ENCODE assay signal across 8 mouse cellular contexts in the genomic region with DNA sequence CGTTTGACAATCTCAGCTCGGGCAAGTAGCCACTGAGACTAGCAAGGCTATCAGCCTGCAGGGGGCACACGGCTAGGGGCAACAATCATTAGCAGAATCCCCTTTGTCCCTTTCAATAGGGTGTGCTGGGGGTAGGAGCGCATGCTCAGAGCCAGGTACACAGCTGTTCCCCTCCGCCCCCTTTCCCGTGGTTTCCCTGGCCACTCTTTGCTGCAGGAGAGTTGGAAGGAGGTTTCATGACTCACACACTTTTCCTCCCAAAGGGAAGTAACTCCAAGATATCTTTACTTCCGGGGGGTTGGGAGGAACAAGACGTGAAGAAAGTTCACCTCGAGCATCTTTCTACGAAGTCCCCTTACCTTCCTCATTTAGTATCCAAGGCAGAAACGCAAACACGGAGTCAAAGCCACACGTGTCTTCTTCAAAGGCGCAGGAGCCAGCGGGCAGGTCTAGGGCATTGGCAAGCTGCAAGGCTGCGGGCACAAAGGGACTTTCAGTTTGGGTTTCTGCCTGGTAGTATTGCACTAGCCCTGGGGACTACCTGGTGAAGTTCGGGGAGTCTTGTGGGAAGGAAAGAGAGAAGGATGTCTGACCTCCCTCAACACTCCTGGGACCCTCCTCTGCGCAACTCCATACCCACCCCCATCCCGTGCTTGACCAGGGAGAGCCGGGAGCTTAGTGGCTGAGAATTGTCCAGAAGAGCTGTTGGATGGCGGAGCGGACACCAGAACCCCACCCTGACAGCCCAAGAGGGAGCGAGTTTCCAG. TPM values are rescaled to one million over a fixed set of nuclear protein-coding genes. Genes with fewer than 3 reads are reported as not detected.
DNase-seq lines count a peak whose midpoint lies in the region; ATAC-seq and TF ChIP-seq lines count a peak whose summit lies in the region.

No protein-coding gene starts in this region.

- H3K4me1 ChIP-seq in cortical plate, adult 2 months (ENCODE audit: control insufficient read depth, insufficient read depth, low read length), result no peaks in the 10 kb centered on the region
- H3K4me1 ChIP-seq in kidney, postnatal 0 days (replicated peaks; ENCODE audit: insufficient read depth, low read length), result no peaks in the 10 kb centered on the region; the same call in 1 of the 2 replicates

- 0 out of 2 replicates have a peak, but pooled peaks cover 3% of the 10 kb centered on the region for H3K27me3 ChIP-seq in kidney, postnatal 0 days (ENCODE audit: insufficient read depth, low read length)

- 0 out of 2 replicates have a peak, but pooled peaks cover under 1% of the 10 kb centered on the region for H3K9me3 ChIP-seq in kidney, postnatal 0 days (replicated peaks; ENCODE audit: low read length)

- H3K27ac ChIP-seq in cortical plate, adult 2 months (ENCODE audit: insufficient read depth, low read length), result no peak overlapping the region
- H3K27ac ChIP-seq in kidney, postnatal 0 days, result no peak overlapping the region

- H3K9ac ChIP-seq in kidney, postnatal 0 days (ENCODE audit: low read depth, low read length), result peak overlapping the region; percentile 53

- TF ChIP-seq CTCF in cortical plate, adult 2 months (IDR thresholded peaks at IDR 0.05; ENCODE audit: extremely low read depth, insufficient read depth, low read length), result peak; percentile 19; the same call in 1 of the 2 replicates
- peak; percentile 48; the same call in 1 of the 2 replicates for TF ChIP-seq CTCF in kidney, postnatal 0 days (IDR thresholded peaks at IDR 0.05; ENCODE audit: low read depth)

- no peaks in the 10 kb centered on the region for H3K36me3 ChIP-seq in kidney, postnatal 0 days (ENCODE audit: insufficient read depth, low read length)

- WGBS in kidney, postnatal 0 days, result 2% methylated on average over 23 of the region's 23 CpGs

- no peak for TF ChIP-seq POLR2A in cortical plate, adult 2 months (IDR thresholded peaks at IDR 0.05; ENCODE audit: extremely low read depth, insufficient read depth, low read length)

- H3K4me2 ChIP-seq in kidney, postnatal 0 days (ENCODE audit: low read length), result peak overlapping the region; percentile 98

- peak; percentile 4 to 5 for DNase-seq in B cell, adult 2 months
- DNase-seq in NIH3T3 (ENCODE audit: low read depth), result peak; percentile 47
- peak; percentile 8 for DNase-seq in heart, adult 8-10 months (ENCODE audit: low spot score)
- DNase-seq in kidney, postnatal 0 days (ENCODE audit: low spot score), result peak; percentile 36
- peak; percentile 32 for DNase-seq in lung, postnatal 10 days
- peak; percentile 70 for DNase-seq in retina, postnatal 1 day

- ATAC-seq in kidney, postnatal 0 days (replicated peaks; ENCODE audit: low FRiP score, low read depth), result no peak; the same call in 1 of the 2 replicates
- no peak for ATAC-seq in activated CD4-positive, CD25-positive, alpha-beta regulatory T cell, adult 4 months

- peak overlapping the region; percentile 22 for H3K4me3 ChIP-seq in cortical plate, adult 2 months (ENCODE audit: insufficient read depth, low read length)
- H3K4me3 ChIP-seq in kidney, postnatal 0 days (replicated peaks; ENCODE audit: low read depth, low read length), result peak overlapping the region; percentile 42

RNA-seq across cellular contexts. Expression of gene Mamdc2, which starts 0.8 kb away (rescaled TPM):
- 0.89 and 0.92 TPM in 2 replicates for polyA plus RNA-seq in cortical plate, adult 2 months (2012; rRNA removed)
- total RNA-seq in heart, adult 8-10 months (2022), result 1 to 10 TPM; 1.6 to 2.0 (median 1.7) TPM
- polyA plus RNA-seq in kidney, postnatal 0 days (2015; fragmentation: Nextera tagmentation; extraction: Ambion mirVana), result 2.6 and 2.7 TPM in 2 replicates
- not detected for polyA plus RNA-seq in activated CD4-positive, CD25-positive, alpha-beta regulatory T cell, adult 4 months (2017; shearing (Covaris generic))

Comparison
In these comparisons a context has a peak if more than half of its experiments do, and no peak if none do; other contexts are left out.
1. DNase-seq: peak in every context shown above with its lines; median percentile 70 in retina, postnatal 1 day; 47 in NIH3T3; 36 in kidney, postnatal 0 days; 32 in lung, postnatal 10 days; 8 in heart, adult 8-10 months; 4 in B cell, adult 2 months.